Mouse (Mus musculus): ENCODE results near the gene Abi2. TPM values are rescaled to one million over a fixed set of nuclear protein-coding genes. Genes with fewer than 3 reads are reported as not detected.
A peak's percentile ranks its signal among the peaks of the same experiment; 100 is the strongest.

Gene Abi2
- total RNA-seq, 2 experiments from 2014 or later: 362 to 373 TPM

GRCm38 (mm10) chr1:60482881-60483280 is 73.5 kb downstream of the Abi2 start:
- no peak for DNase-seq (ENCODE audit: low spot score in 2 of 2)
- intact Hi-C loops (cut with DNase I): no loop called here

GRCm38 (mm10) chr1:60485649-60486048 is 76.2 kb downstream of the Abi2 start:
- intact Hi-C loops (cut with DNase I): no loop called here
- no peak for DNase-seq (ENCODE audit: low spot score in 2 of 2)

GRCm38 (mm10) chr1:60488635-60489034 is 79.2 kb downstream of the Abi2 start:
- intact Hi-C loops (cut with DNase I): no loop called here
- peak; percentile 33 to 46 for DNase-seq (ENCODE audit: low spot score in 2 of 2)

- intact Hi-C loops (cut with DNase I): no loop called here
Observed at GRCm38 (mm10) chr1:60489660-60490059, 80.2 kb downstream of the Abi2 start.

GRCm38 (mm10) chr1:60490510-60490909 is 81.1 kb downstream of the Abi2 start:
- intact Hi-C loops (cut with DNase I): no loop called here
- no peak for DNase-seq (ENCODE audit: low spot score in 2 of 2)

More at GRCm38 (mm10) chr1:60489660-60490059, 80.2 kb downstream of the Abi2 start:
- no peak for DNase-seq (ENCODE audit: low spot score in 2 of 2)

GRCm38 (mm10) chr1:60492404-60492803 is 83.0 kb downstream of the Abi2 start:
- intact Hi-C loops (cut with DNase I): no loop called here
- DNase-seq (ENCODE audit: low spot score in 2 of 2): no peak

GRCm38 (mm10) chr1:60493421-60493820 is 84.0 kb downstream of the Abi2 start:
- intact Hi-C loops (cut with DNase I): no loop called here
- DNase-seq (ENCODE audit: low spot score in 2 of 2): no peak

GRCm38 (mm10) chr1:60503456-60503855 is 94.0 kb downstream of the Abi2 start:
- intact Hi-C loops (cut with DNase I): no loop called here
- DNase-seq (ENCODE audit: low spot score in 2 of 2): no peak

GRCm38 (mm10) chr1:60510584-60510983 is 101.2 kb downstream of the Abi2 start:
- DNase-seq (ENCODE audit: low spot score in 2 of 2): no peak
- intact Hi-C loops (cut with DNase I): no loop called here

GRCm38 (mm10) chr1:60530107-60530506 is 120.7 kb downstream of the Abi2 start:
- intact Hi-C loops (cut with DNase I): no loop called here
- no peak for DNase-seq (ENCODE audit: low spot score in 2 of 2)

- intact Hi-C loops (cut with DNase I): no loop called here
- DNase-seq (ENCODE audit: low spot score in 2 of 2): no peak
Observed at GRCm38 (mm10) chr1:60530636-60531035, 121.2 kb downstream of the Abi2 start.

Other genes with a start within 250 kb of the Abi2 start
- gene Nbeal1, start 229.0 kb upstream of the Abi2 start, total RNA-seq (2021): 10 to 100 TPM; 17.8 to 26.9 TPM
- 10 to 100 TPM in 1 of 2 experiments, 1 to 10 TPM in 1; 8.4 to 10.7 TPM for gene Cyp20a1, start 66.3 kb upstream of the Abi2 start, total RNA-seq (2021)
- gene Raph1, start 157.5 kb downstream of the Abi2 start, total RNA-seq (2021): 10 to 100 TPM; 68.4 to 83.6 TPM